Mouse (Mus musculus): Measurements from ENCODE around the gene Ndnf.

GRCm38 (mm10) chr6:65743144-65743870 lies 71.9 kb downstream of the Ndnf start:
- TF ChIP-seq EP300 (IDR thresholded peaks at IDR 0.05; ENCODE audit: low read depth) = no peak
- no peak for TF ChIP-seq CTCF (IDR thresholded peaks at IDR 0.05; ENCODE audit: low read depth)
